In genomic region chr2:166233246-166233645, GRCm38 (mm10) we compare ENCODE assay signal across 21 mouse cellular contexts.
DNase-seq lines count a peak whose midpoint lies in the region; ATAC-seq lines count a peak whose summit lies in the region.
"Had no signal": no experiment of that assay in that cellular context is flagged by ENCODE, and none has a peak within 500 bp of the region (broad histone marks: within the 10 kb centered on the region; RNA-seq: fewer than 3 reads in every experiment).

No protein-coding gene starts in this region.

- no peak overlapping the region for H3K4me2 ChIP-seq in embryonic facial prominence, embryonic 13.5 days
- H3K4me2 ChIP-seq: heart, embryonic 15.5 days; liver, embryonic 12.5 days; lung, embryonic 14.5 days; midbrain, embryonic 15.5 days; neural tube, embryonic 12.5 days had no signal

- H3K4me3 ChIP-seq in embryonic facial prominence, embryonic 13.5 days: no peak overlapping the region
- H3K4me3 ChIP-seq: gastrocnemius, adult 2 months; heart, embryonic 15.5 days; liver, embryonic 12.5 days; megakaryocyte, embryonic 14.5 days; midbrain, embryonic 15.5 days; neural tube, embryonic 12.5 days had no signal

- no peak overlapping the region for H3K9ac ChIP-seq in embryonic facial prominence, embryonic 13.5 days
- H3K9ac ChIP-seq: heart, embryonic 15.5 days; liver, embryonic 12.5 days; lung, embryonic 14.5 days; midbrain, embryonic 15.5 days; neural tube, embryonic 12.5 days had no signal

- H3K27me3 ChIP-seq in embryonic facial prominence, embryonic 13.5 days: no peaks in the 10 kb centered on the region
- H3K27me3 ChIP-seq: heart, embryonic 15.5 days; liver, embryonic 12.5 days; midbrain, embryonic 15.5 days; neural tube, embryonic 12.5 days had no signal

- WGBS in embryonic facial prominence, embryonic 13.5 days: 85% methylated on average over 1 of the region's 1 CpGs

- peaks cover 26% of the 10 kb centered on the region for H3K4me1 ChIP-seq in embryonic facial prominence, embryonic 13.5 days
- H3K4me1 ChIP-seq: midbrain, embryonic 15.5 days had no signal

- H3K27ac ChIP-seq in embryonic facial prominence, embryonic 13.5 days: 0 out of 2 replicates have a peak overlapping the region, but pooled peaks have one; percentile 7
- H3K27ac ChIP-seq: gastrocnemius, adult 2 months; heart, embryonic 15.5 days; hindbrain, postnatal 0 days; liver, embryonic 12.5 days; midbrain, embryonic 15.5 days; neural tube, embryonic 12.5 days had no signal

- peak; percentile 68 for DNase-seq in kidney, adult 9 months
- no peak for DNase-seq in kidney, adult 11 months
- DNase-seq in kidney, postnatal 25 days: peak; percentile 63 to 71
- DNase-seq in yolk sac, embryonic 10.5 days (ENCODE audit: low spot score): peak; percentile 71
- DNase-seq in lung, adult 18-20 months: no peak
- DNase-seq in adrenal gland, postnatal 4 days (ENCODE audit: low spot score in 2 of 2): no peak
- DNase-seq: adrenal gland, adult 2 months; cerebellum, adult 18-20 months; cerebellum, postnatal 14 days; gastrocnemius, adult 2 months; heart, postnatal 4 days; lung, embryonic 14.5 days; right cerebral cortex, postnatal 14 days; thymus, postnatal 14 days had no signal

- ATAC-seq in embryonic facial prominence, embryonic 13.5 days (ENCODE audit: insufficient number of reproducible peaks, insufficient read depth, low FRiP score, low TSS enrichment, low read depth): no peak
- ATAC-seq: hindbrain, postnatal 0 days; liver, embryonic 12.5 days; midbrain, embryonic 15.5 days had no signal

- no peaks in the 10 kb centered on the region for H3K9me3 ChIP-seq in embryonic facial prominence, embryonic 13.5 days
- H3K9me3 ChIP-seq: heart, embryonic 15.5 days; liver, embryonic 12.5 days; midbrain, embryonic 15.5 days; neural tube, embryonic 12.5 days had no signal

- H3K36me3 ChIP-seq in embryonic facial prominence, embryonic 13.5 days: no peaks in the 10 kb centered on the region
- H3K36me3 ChIP-seq: heart, embryonic 15.5 days; liver, embryonic 12.5 days; midbrain, embryonic 15.5 days; neural tube, embryonic 12.5 days had no signal

Comparison
In these comparisons a context has a peak if more than half of its experiments do, and no peak if none do; other contexts are left out.
1. DNase-seq: peak in kidney, adult 9 months (single experiment), kidney, postnatal 25 days (2 of 2) and yolk sac, embryonic 10.5 days (single experiment); none in kidney, adult 11 months (single experiment), lung, adult 18-20 months (0 of 2) and adrenal gland, postnatal 4 days (0 of 2).